Mouse (Mus musculus): ENCODE results near the gene Gkn2.

Gkn2 gene

DNA sequence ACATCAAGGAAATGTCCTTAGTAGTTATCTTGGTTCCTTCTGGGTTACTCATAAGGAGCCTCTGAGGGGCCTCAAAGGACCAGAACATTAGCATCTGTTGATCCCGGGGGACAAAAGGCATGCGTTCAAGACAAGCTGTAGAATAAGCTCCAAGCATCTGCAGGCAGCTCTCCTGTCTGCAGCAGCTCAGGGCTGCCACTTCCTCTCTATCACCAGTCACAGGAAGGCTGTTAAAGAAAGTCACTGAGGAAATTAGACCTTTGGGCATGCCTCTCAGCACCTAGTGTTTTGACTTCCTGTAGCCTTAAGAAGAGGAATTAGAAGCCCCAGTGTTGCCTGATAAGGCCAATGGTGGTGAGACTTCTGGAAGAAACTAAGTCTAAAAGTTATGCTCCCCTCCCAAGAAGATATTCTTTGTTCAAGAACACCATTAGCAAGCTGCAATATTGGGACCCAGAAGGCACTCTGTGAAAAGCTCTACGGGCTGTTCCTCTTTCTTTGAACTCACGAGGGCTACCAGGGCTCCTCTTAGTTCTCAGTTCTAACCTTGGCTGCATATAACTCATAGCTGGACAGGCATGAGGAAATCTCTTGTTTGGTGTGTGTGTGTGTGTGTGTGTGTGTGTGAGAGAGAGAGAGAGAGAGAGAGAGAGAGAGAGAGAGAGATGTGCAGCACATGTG, 26.9 kb downstream of the Gkn2 start:
- 61% methylated on average over 4 of the region's 4 CpGs for WGBS

DNA sequence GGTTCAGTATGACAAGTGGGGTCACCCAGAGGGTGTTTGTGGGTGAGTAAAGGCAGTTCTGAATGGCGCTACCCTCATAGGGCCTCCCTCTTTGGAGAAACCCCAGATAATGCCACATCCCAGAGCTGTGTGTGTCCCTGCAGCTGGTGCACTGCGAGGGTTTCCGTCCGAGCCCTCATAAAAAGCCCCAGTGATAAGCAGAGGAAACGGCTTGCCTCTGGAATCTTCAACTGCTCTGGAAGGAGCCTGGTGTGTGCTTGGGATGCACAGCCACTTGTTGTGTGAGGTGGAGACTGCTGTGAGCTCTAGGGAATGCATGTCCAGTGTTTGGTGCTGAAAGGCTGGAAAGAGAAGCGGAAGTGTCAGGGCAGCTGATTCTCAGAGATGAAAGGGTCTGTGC, 28.3 kb downstream of the Gkn2 start:
- 79% methylated on average over 6 of the region's 6 CpGs for WGBS

- 63% methylated on average over 3 of the region's 3 CpGs for WGBS
These were observed 38.9 kb downstream of the Gkn2 start for GRCm38 (mm10) chr6:87412011-87412410.

GRCm38 (mm10) chr6:87422304-87422703, 49.1 kb downstream of the Gkn2 start:
- WGBS, result 88% methylated on average over 7 of the region's 7 CpGs

- whole genome bisulfite sequencing, result 32% methylated on average over 19 of the region's 19 CpGs
These were observed 51.1 kb downstream of the Gkn2 start for GRCm38 (mm10) chr6:87424037-87424816.

DNA sequence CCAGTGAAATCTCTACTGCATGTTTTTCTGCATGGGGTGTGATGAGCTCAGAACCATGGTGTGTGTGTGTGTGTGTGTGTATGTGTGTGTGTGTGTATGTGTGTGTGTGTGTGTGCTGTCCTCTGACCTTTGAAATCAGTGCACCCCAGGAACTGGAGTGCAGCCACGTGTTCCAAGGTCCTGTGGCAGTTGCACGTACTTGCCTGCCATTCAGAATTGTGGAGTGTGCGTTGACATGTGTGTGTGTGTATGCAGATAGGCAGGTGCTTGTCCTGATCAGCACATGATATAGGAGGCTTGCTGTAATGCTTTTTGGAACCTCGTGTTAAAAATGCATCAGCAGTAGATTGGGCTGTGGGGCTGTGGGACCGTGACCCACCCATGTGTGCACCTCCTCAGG, 53.8 kb downstream of the Gkn2 start:
- WGBS, result 76% methylated on average over 5 of the region's 5 CpGs

DNA sequence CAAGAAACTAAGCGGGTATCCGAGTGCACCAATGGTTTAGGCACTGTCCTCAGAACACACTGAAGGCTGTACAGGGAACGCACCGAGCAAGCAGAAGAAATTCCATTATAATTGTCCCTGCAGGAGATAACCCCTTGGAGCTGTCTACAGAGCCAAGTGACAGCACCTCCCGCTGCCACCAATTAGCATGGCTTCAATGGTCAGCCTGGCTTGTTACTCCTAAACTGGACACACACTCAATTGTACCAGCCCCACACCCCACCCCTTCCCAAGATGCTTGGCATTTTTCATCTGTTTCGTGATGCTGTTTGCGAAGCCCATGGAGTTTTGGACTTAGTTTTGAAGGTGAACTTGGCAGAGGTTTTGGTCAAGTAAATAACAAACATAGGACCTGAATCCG, 54.5 kb downstream of the Gkn2 start:
- 69% methylated on average over 8 of the region's 8 CpGs for WGBS

- WGBS, result 86% methylated on average over 7 of the region's 7 CpGs
These were observed 55.4 kb downstream of the Gkn2 start, which contains the start of gene Bmp10 for GRCm38 (mm10) chr6:87428487-87429044. Bmp10 (plus strand) TSS chr6:87428994.

Data from cerebral cortex, adult 2 months (tissue).